Mouse (Mus musculus) ES-E14 (cell line): ENCODE data around the gene Gm11127. TPM values are rescaled to one million over a fixed set of nuclear protein-coding genes. Genes with fewer than 3 reads are reported as not detected.
"Not testable (repeated sequence)": the region's sequence is repeated elsewhere in the genome, so short reads cannot be mapped to it uniquely, and the experiment has no call there.

Experiments
- DNase-seq: peaks from one replicate; pipeline ENCODE4 v3.0.0-alpha.2; 2013; ENCODE audit warnings: low read depth, low spot score
- H3K27ac ChIP-seq: 2 replicates; pipeline ENCODE4 v1.5.1; 2012; ENCODE audit warnings: low read depth, mild to moderate bottlenecking, low read length, moderate library complexity, mixed read lengths; ENCODE audit not compliant: poor library complexity, insufficient read depth, severe bottlenecking
- H3K36me3 ChIP-seq: 2 replicates; pipeline ENCODE4 v1.6.1; 2012; ENCODE audit warnings: mild to moderate bottlenecking, low read length, moderate library complexity, mixed read lengths; ENCODE audit not compliant: control insufficient read depth, poor library complexity, insufficient read depth, severe bottlenecking
- H3K4me1 ChIP-seq, 2 experiments: fragments of 150-350 bp in 1 of 2; sonication (generic) in 1 of 2; 2 replicates each; pipeline ENCODE4 v1.6.1; 2012; ENCODE audit warnings: low read length in 2 of 2, mild to moderate bottlenecking in 1 of 2, mixed read lengths in 1 of 2; ENCODE audit not compliant: control insufficient read depth in 2 of 2, insufficient read depth in 2 of 2, poor library complexity in 1 of 2
- H3K4me3 ChIP-seq, 2 experiments: fragments of 150-350 bp in 1 of 2; sonication (generic) in 1 of 2; 2 replicates each; pipeline ENCODE4 v1.5.1; 2012; ENCODE audit warnings: low read length in 2 of 2, low read depth in 1 of 2, mild to moderate bottlenecking in 1 of 2, mixed read lengths in 1 of 2; ENCODE audit not compliant: insufficient read depth in 1 of 2, poor library complexity in 1 of 2, severe bottlenecking in 1 of 2
- H3K9ac ChIP-seq: 2 replicates; pipeline ENCODE4 v1.6.1; 2012; ENCODE audit warnings: low read depth, mild to moderate bottlenecking, low read length, mixed read lengths; ENCODE audit not compliant: poor library complexity, insufficient read depth, severe bottlenecking
- H3K9me3 ChIP-seq: fragments of 150-350 bp; sonication (generic); 2 replicates; pipeline ENCODE4 v1.6.1; 2012; ENCODE audit warnings: low read depth, mild to moderate bottlenecking, low read length; ENCODE audit not compliant: control insufficient read depth, insufficient read depth
- CHD2 ChIP-seq: IDR thresholded peaks from 2 replicates; pipeline ENCODE4 v1.6.1; 2014; ENCODE audit warnings: mild to moderate bottlenecking, low read depth, low read length, inconsistent platforms
- HCFC1 ChIP-seq: IDR thresholded peaks from 2 replicates; pipeline ENCODE4 v1.6.1; 2012; ENCODE audit warnings: low read length, inconsistent platforms, borderline replicate concordance; ENCODE audit not compliant: insufficient read depth
- MAFK ChIP-seq: IDR thresholded peaks from 2 replicates; pipeline ENCODE4 v1.6.1; 2014; ENCODE audit warnings: mild to moderate bottlenecking, low read depth, low read length, inconsistent platforms; ENCODE audit not compliant: insufficient read depth
- ZC3H11A ChIP-seq: IDR thresholded peaks from 2 replicates; pipeline ENCODE4 v1.6.1; 2012; ENCODE audit warnings: low read depth, mild to moderate bottlenecking, inconsistent platforms, low read length, borderline replicate concordance
- ZNF384 ChIP-seq: IDR thresholded peaks from 2 replicates; pipeline ENCODE4 v1.6.1; 2012; ENCODE audit warnings: low read depth, low read length, inconsistent platforms
- in situ Hi-C, 2 experiments: fragments of 600-800 bp; cut with MboI; formaldehyde crosslinking; loops; one replicate each; pipeline ENCODE4 v1.15.1; 2025; ENCODE audit warnings: low sequenced_read_pairs in 2 of 2, inconsistent platforms in 1 of 2; ENCODE audit not compliant: unreplicated experiment in 2 of 2
- total RNA-seq: library from RNA; depleted of rRNA; stranded (reverse); fragments of 300-350 nt; gene quantifications from 2 replicates; pipeline ENCODE4 v1.2.3, GENCODE M21; 2012; rRNA removed

Gene Gm11127
- 0.37 and 0.54 TPM in 2 replicates for total RNA-seq

DNA sequence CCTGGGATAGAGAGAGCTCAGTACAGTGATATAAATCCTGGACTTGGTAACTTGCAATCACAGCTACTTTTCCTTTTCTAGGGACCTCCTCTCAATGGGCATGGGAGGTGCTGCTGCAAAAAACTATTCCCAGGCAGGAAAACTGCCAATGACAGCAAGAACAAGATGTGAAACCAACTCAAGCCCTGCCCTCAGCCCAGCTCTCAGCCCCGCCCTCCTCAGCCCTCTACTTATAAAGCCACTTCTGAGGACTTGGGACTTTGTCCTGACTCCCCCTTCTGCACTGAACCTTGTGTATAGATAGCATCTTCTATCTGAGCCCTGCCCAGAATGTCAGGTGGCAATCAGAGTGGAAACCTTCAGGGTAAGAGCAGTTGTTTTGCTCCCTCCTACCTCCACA is at the start of gene Gm11127:
Gene Gm11127 (minus strand): TSS at position 10 of the 400 bp plus-strand sequence.
- H3K36me3 ChIP-seq, H3K27ac ChIP-seq, DNase-seq, in situ Hi-C loops, H3K9me3 ChIP-seq, H3K4me1 ChIP-seq, H3K9ac ChIP-seq: not testable (repeated sequence)
- H3K4me3 ChIP-seq, result peak within 1 kb of the TSS; percentile 8 to 33; a peak in 3 of 4 replicates

DNA sequence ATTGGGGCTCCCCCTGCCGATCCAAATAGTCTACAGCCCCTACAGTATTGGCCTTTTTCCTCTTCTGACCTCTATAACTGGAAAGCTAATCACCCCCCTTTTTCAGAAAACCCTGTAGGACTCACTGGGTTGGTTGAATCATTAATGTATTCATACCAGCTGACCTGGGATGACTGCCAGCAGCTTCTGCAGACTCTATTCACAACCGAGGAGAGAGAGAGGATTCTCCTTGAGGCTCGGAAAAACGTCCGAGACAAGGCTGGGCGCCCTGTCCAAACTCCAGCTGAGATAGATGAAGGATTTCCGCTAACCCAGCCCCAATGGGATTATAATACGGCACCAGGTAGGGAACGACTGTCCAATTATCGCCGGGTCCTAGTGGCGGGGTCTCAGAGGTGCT is 43.9 kb upstream of the Gm11127 start:
- not testable (repeated sequence) for H3K4me3 ChIP-seq, DNase-seq, H3K27ac ChIP-seq, H3K4me1 ChIP-seq, H3K9me3 ChIP-seq, H3K36me3 ChIP-seq, H3K9ac ChIP-seq
- in situ Hi-C loops, result loop anchor here in 1 of 2 experiments (25.0 kb wide), 1 partner anchor 115 kb away; the partner anchor contains the start of genes Gnl1 and Prr3

DNA sequence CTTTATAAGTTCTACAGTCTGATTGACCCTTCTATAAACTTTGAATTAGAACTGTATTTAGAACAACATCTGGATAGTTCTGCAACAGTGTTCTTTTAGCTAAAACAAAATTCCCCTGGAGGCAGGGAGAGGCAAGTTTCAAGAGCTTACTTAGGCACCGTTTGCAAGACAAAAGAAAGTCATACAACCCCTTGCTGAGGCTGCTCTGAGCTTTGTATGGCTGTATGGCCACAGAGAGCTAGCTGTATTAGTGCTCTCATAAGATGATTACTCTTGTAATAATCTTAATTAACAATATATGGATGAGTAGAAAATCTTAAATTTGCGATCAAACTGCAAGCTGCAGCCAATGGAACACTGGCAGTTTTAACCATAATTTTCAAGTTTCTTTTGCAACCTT is 41.4 kb upstream of the Gm11127 start:
- not testable (repeated sequence) for H3K27ac ChIP-seq, H3K9ac ChIP-seq, H3K4me1 ChIP-seq, DNase-seq, H3K36me3 ChIP-seq, H3K9me3 ChIP-seq, H3K4me3 ChIP-seq
- in situ Hi-C loops, result loop anchor here in 1 of 2 experiments (25.0 kb wide), 1 partner anchor 112 kb away; the partner anchor contains the start of genes Gnl1 and Prr3

DNA sequence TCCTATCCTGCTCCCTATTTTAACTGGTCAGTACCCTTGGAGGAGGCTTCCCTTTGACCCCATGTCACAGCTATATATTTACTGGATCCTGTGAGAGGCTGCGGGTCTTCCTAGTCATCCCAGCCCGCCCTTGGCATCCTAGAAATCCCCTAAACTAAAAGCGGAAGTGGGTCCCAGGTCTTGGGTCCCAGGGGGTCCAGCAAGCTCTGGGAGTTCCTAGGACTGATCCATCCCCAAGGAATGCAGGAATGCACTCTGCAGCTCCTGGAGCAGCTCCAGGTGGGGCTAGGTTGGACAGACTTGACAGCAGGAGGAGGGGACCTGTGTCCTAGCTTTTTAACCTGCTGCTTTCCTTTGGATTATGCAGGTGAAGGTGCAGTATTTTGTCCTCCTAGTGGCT is 35.8 kb upstream of the Gm11127 start:
- H3K4me3 ChIP-seq, result no peak overlapping the region
- in situ Hi-C loops, result no loop called here
- H3K4me1 ChIP-seq, result peaks cover 2 to 5% of the 10 kb centered on the region in 2 experiments; a peak in 3 of 4 replicates
- H3K27ac ChIP-seq, result no peak overlapping the region
- TF ChIP-seq ZC3H11A (no peak), HCFC1 (no peak), ZNF384 (no peak), MAFK (no peak), CHD2 (no peak)
- H3K9me3 ChIP-seq, result no peaks in the 10 kb centered on the region
- H3K9ac ChIP-seq, result no peak overlapping the region
- DNase-seq, result no peak
- no peaks in the 10 kb centered on the region for H3K36me3 ChIP-seq

DNA sequence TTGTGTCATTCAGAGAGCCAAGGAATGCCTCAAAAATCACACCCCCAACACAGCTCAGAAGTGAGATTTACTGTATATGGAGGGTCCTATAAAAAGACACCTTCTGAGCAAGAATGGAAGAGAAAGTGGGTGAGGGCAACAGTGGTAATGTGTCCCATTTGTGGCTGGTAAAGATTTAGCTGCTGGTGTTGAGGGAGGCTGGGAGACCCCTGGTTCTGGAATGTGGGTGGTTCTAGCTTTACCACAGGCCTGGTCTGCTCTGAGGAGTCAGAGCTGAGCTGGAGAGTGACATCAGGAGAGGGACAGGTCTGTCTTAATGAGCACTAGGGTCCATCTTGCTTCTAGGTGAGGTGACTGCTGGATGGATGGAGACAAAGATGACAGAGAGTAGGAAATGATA is 34.3 kb upstream of the Gm11127 start:
- DNase-seq, H3K9ac ChIP-seq, H3K27ac ChIP-seq, H3K4me3 ChIP-seq, H3K4me1 ChIP-seq, H3K9me3 ChIP-seq, in situ Hi-C loops, H3K36me3 ChIP-seq: not testable (repeated sequence)

DNA sequence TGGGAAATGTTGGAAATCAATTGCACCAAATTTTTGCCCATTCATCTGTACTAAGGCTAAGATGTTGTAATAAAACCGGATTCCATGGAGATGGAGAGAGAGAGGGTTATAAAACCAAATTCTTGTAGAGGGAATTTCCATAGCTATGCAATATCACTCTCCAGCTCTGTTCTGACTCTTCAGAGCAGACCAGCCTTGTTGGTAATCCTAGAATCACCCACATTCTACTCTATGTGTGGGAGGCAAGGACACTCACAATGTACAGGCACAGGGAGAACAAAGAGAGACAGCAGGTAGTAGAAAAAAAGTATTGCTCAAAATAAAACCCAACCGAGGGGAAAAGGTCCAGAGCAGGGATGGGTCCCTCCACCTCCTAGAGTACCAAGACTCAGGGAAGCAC is 33.8 kb upstream of the Gm11127 start:
- DNase-seq, H3K4me1 ChIP-seq, H3K9me3 ChIP-seq, H3K4me3 ChIP-seq, H3K9ac ChIP-seq, H3K27ac ChIP-seq, in situ Hi-C loops, H3K36me3 ChIP-seq: not testable (repeated sequence)

DNA sequence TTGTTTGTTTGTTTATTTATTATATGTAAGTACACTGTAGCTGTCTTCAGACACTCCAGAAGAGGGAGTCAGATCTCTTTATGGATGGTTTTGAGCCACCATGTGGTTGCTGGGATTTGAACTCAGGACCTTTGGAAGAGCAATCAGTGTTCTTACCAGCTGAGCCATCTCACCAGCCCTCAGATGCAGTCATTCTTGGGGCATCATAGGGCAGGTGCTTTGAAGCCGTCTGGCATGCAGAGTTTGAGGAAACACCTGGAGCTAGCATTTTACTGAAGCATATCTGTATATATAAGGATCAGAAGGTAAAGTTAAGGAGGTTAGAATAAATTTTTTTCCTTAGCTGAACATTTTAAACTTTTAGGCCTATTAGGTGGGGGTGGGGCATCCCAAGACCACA is 27.8 kb upstream of the Gm11127 start:
- H3K9me3 ChIP-seq, H3K4me3 ChIP-seq, DNase-seq, H3K36me3 ChIP-seq, H3K27ac ChIP-seq, H3K9ac ChIP-seq, H3K4me1 ChIP-seq, in situ Hi-C loops: not testable (repeated sequence)
